Mouse (Mus musculus) hindbrain, embryonic 10.5 days (tissue): ENCODE measurements around the gene Clspn. TPM values are rescaled to one million over a fixed set of nuclear protein-coding genes. Genes with fewer than 3 reads are reported as not detected.

ENCODE experiments used
- DNase-seq: peaks from one replicate; pipeline ENCODE4 v3.0.0-alpha.2; 2017; ENCODE audit warnings: low spot score
- H3K27ac ChIP-seq: fragments of 300-500 bp; sonication (generic); 2 replicates; pipeline ENCODE4 v1.5.1; 2016; ENCODE audit warnings: mild to moderate bottlenecking, moderate library complexity
- H3K27me3 ChIP-seq: fragments of 300-500 bp; sonication (generic); 2 replicates; pipeline ENCODE4 v1.6.1; 2016; ENCODE audit warnings: mild to moderate bottlenecking; ENCODE audit not compliant: poor library complexity, insufficient read depth, severe bottlenecking
- H3K36me3 ChIP-seq: fragments of 300-500 bp; sonication (generic); 2 replicates; pipeline ENCODE4 v1.6.1; 2016; ENCODE audit warnings: mild to moderate bottlenecking, moderate library complexity
- H3K4me1 ChIP-seq: fragments of 300-500 bp; sonication (generic); replicated peaks from 2 replicates; pipeline ENCODE4 v1.6.1; 2016; ENCODE audit warnings: mild to moderate bottlenecking
- H3K4me3 ChIP-seq: fragments of 300-500 bp; sonication (generic); 2 replicates; pipeline ENCODE4 v1.5.1; 2016; ENCODE audit warnings: mild to moderate bottlenecking, moderate library complexity
- H3K9me3 ChIP-seq: fragments of 300-500 bp; sonication (generic); 2 replicates; pipeline ENCODE4 v1.6.1; 2016; ENCODE audit warnings: mild to moderate bottlenecking, moderate library complexity
- WGBS: fragments of 180-500 bp; shearing (Covaris S2); methylation state at CpG from one replicate; pipeline ENCODE4 v1.1.7; 2016; 5-methylcytosine and 5-hydroxymethylcytosine counted together
- polyA plus RNA-seq: library from polyadenylated mRNA; unstranded; fragments of >200 nt; fragmentation: Nextera tagmentation; extraction: Ambion mirVana; gene quantifications from 2 replicates; pipeline ENCODE4 v1.2.1, GENCODE M21; 2016

The Clspn gene
- polyA plus RNA-seq, 1 experiment from 2014 or later: 41.8 TPM

DNA sequence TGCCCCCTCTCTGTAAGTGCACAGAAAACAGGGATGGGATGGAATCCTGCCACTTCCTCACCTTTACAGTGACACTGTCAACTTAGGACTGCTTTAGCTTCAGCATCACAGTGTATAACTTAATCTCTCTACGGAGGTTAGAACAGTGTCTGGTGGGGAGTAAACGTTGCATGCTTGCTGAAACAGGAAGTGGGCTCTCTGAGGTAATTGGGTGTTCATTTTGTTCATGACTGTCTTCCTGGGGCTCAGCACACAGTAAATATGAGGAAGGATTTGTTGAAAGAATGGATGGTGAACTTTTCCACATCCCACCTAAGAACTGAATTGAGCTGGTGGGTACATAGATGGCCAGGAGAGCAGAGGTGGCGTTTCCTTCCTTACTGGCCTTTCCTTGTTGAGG, 21.2 kb downstream of the Clspn start:
- H3K27ac ChIP-seq: no peak overlapping the region
- no peak for DNase-seq
- WGBS: 95% methylated on average over 3 of the region's 3 CpGs
- peaks cover 100% of the 10 kb centered on the region for H3K36me3 ChIP-seq
- H3K27me3 ChIP-seq: no peaks in the 10 kb centered on the region
- H3K9me3 ChIP-seq: 0 out of 2 replicates have a peak, but pooled peaks cover 6% of the 10 kb centered on the region
- no peaks in the 10 kb centered on the region for H3K4me1 ChIP-seq
- H3K4me3 ChIP-seq: no peak overlapping the region

DNA sequence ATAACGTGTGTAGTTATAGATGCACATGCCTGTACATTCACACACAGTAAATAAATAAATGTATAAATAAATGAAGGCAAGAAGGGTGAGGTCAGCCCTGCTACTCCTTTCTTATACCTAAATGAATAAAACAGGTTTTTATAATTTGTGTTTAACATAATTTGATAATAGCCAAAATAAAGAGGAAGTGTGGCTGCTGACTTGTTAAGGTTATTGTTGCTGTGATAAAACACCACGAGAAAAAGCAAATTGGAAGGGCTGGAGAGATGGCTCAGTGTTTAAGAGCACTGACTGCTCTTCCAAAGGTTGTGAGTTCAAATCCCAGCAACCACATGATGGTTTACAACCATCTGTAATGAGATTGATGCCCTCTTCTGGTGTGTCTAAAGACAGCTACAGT, 22.3 kb downstream of the Clspn start:
- no peak overlapping the region for H3K4me3 ChIP-seq
- peaks cover 100% of the 10 kb centered on the region for H3K36me3 ChIP-seq
- no peak overlapping the region for H3K27ac ChIP-seq
- H3K4me1 ChIP-seq: no peaks in the 10 kb centered on the region
- H3K9me3 ChIP-seq: 0 out of 2 replicates have a peak, but pooled peaks cover 3% of the 10 kb centered on the region
- H3K27me3 ChIP-seq: no peaks in the 10 kb centered on the region
- DNase-seq: no peak
- WGBS: 86% methylated on average over 2 of the region's 2 CpGs

DNA sequence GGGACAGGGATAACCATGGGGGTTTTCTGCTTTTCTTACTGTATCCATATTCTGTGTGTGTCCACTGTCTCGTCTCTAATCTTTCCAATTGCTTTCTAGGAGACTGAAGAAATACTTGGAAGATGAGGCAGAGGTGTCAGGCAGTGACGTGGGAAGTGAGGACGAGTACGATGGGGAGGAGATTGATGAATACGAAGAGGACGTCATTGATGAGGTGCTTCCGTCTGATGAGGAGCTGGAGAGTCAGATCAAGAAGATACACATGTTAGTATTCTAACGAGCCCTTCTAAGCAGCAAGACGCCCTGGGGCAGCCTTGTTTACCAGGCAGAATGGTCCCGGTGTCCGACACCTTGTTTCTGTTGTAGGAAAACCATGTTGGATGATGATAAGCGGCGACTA, 29.0 kb downstream of the Clspn start:
- H3K27me3 ChIP-seq: no peaks in the 10 kb centered on the region
- WGBS: 94% methylated on average over 13 of the region's 13 CpGs
- H3K4me3 ChIP-seq: no peak overlapping the region
- peaks cover 100% of the 10 kb centered on the region for H3K36me3 ChIP-seq
- DNase-seq: no peak
- no peak overlapping the region for H3K27ac ChIP-seq
- H3K4me1 ChIP-seq: no peaks in the 10 kb centered on the region
- no peaks in the 10 kb centered on the region for H3K9me3 ChIP-seq

DNA sequence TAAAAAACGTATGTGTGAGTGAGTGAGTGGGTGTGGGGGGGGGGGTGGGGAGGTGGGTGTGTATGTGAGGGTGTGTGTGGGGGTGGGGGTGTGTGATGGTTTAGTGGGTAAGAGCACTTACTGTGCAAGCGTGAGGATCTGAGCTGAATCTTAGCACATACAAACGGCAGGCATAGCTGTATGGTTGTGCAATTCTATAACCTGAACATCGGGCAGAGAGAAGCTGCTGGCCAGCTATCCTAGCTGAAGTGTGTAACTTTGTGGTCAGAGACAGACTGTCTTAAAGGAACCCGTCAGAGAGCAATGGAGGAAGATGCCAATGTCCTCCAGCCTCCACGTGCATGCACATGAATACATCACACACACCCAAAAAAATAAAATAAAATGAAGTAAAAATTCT, 35.3 kb downstream of the Clspn start:
- H3K9me3 ChIP-seq: no peaks in the 10 kb centered on the region
- no peaks in the 10 kb centered on the region for H3K27me3 ChIP-seq
- no peaks in the 10 kb centered on the region for H3K4me1 ChIP-seq
- H3K4me3 ChIP-seq: no peak overlapping the region
- 94% methylated on average over 6 of the region's 6 CpGs for whole genome bisulfite sequencing
- no peak for DNase-seq
- peaks cover 84% of the 10 kb centered on the region for H3K36me3 ChIP-seq
- no peak overlapping the region for H3K27ac ChIP-seq

DNA sequence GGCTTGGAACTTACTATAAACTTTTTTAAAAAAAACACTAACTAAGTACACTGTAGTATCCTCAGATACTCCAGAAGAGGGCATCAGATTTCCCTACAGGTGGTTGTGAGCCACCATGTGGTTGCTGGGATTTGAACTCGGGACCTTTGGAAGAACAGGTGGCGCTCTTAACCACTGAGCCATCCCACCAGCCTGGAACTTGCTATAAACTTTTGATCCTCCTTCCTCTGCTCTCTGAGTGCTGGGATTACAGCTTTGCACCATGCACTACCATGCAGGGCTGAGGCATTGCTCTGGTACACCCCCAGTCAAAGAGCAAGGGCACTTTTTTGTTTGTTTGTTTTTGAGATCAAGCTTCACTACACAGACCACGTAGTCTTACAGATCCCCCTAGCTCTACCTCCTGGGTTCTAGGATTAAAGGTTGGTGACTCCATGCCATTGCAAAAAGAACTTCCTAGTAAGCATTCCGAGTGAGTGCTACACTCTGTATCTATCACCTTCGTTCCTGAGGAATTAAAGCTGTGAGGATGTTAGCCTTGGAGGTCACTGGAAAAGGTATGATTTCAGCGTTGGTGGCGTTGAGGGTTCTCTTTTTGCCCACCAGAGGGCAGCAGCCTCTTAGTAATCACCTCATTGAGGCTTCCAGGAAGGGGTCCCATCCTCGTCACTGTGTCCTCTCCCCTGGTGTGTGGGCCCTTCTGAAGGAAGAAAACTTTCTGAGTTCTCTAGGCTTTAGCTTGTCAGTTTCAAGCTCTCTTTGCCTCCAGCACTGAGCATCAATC, 43.4 kb downstream of the Clspn start:
- 34% methylated on average over 8 of the region's 8 CpGs for WGBS

DNA sequence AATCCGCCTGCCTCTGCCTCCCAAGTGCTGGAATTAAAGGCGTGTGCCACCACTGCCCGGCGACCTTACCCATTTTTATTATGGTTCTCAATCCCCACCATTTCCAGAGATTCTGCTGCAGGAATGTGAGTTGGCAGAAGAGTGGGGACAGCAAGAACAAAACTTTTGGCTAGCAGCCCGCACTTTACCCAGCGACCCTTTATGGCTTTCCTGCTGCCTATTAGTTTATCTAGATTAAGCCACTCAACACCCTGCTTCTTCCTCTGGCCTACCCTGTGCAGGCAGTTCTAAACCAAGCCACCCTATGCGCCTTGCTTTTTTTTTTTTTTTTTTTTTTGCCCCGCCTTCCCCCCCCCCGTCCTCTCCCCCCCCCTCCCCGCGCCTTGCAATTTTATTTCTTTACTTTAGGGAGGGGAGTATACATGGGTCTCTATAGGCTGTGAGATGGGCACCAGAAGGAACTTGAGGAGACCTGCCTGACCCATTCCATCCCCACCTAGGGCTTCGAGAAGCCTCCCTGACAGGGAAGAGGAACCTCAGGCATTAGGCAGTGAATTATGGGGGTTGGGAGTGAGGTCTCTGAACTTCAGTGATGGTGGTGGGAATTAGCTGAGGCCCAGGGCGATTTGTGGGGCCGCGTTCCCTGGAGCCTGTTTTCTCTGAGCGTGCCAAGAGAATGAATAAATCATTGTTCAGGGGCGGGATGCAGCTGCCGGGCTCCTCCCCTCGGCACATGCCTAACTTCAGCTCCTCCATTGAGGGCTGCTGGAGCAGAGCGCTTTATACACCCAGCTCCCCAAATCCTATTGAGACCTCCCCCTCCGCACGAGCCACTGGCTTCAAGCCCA, 45.1 kb downstream of the Clspn start:
- peak overlapping the region; percentile 31; the same call in 1 of the 2 replicates for H3K27ac ChIP-seq
- 26% methylated on average over 22 of the region's 22 CpGs for WGBS
- peak overlapping the region; percentile 27 for H3K4me3 ChIP-seq
- H3K36me3 ChIP-seq: no peaks in the 10 kb centered on the region
- H3K4me1 ChIP-seq: peaks cover 14% of the 10 kb centered on the region
- H3K27me3 ChIP-seq: peaks cover 88% of the 10 kb centered on the region
- peak; percentile 79 for DNase-seq
- no peaks in the 10 kb centered on the region for H3K9me3 ChIP-seq

More for the DNA sequence above, 43.4 kb downstream of the Clspn start:
- peaks cover 71% of the 10 kb centered on the region for H3K27me3 ChIP-seq
- H3K27ac ChIP-seq: no peak overlapping the region
- peaks cover 14% of the 10 kb centered on the region for H3K4me1 ChIP-seq
- DNase-seq: peak; percentile 73
- no peak overlapping the region for H3K4me3 ChIP-seq
- 0 out of 2 replicates have a peak, but pooled peaks cover 3% of the 10 kb centered on the region for H3K36me3 ChIP-seq
- H3K9me3 ChIP-seq: no peaks in the 10 kb centered on the region

DNA sequence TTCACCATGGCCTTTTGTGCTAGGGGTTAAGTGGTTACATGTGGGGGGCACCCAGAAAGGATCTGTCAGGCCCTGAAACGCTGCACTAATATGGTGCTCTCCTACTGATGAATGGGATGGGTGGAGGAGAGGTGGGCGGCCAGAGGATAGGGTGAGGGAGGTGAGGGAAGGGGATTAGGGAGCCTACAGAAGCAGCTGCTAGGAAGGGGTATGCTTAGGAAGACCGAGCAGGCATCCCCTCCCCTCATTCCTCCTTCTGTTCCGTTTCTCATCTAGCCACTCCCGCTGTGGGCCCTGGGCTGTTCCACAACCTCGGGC, 45.7 kb downstream of the Clspn start:
- DNase-seq: no peak
- WGBS: 5% methylated on average over 6 of the region's 6 CpGs
- peak overlapping the region; percentile 27 for H3K4me3 ChIP-seq
- H3K9me3 ChIP-seq: no peaks in the 10 kb centered on the region
- peaks cover 14% of the 10 kb centered on the region for H3K4me1 ChIP-seq
- peak overlapping the region; percentile 31 for H3K27ac ChIP-seq
- peaks cover 91% of the 10 kb centered on the region for H3K27me3 ChIP-seq
- H3K36me3 ChIP-seq: no peaks in the 10 kb centered on the region

DNA sequence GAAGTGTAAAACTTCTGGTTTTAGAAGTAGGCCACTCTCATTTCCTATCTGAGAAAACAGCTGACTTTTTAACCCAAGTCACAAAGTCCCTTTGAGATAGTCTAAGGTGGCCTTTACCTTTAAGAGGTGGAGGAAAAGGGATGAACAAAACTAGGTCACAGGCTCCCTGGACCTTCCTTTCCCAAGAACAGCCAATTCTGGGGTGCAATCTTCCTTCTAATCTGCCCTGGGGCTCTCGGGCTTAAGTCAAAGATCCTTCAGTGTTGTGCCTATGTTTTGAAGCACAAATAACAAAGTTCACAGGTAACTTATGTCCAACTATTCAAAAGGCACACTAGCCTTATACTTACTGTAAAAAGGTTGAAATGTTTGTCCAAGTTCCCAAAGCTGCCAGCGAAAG, 47.4 kb downstream of the Clspn start:
- peaks cover 14% of the 10 kb centered on the region for H3K4me1 ChIP-seq
- H3K27ac ChIP-seq: no peak overlapping the region
- no peak for DNase-seq
- no peaks in the 10 kb centered on the region for H3K9me3 ChIP-seq
- H3K27me3 ChIP-seq: peaks cover 87% of the 10 kb centered on the region
- no peaks in the 10 kb centered on the region for H3K36me3 ChIP-seq
- no peak overlapping the region for H3K4me3 ChIP-seq
- 84% methylated on average over 2 of the region's 2 CpGs for WGBS

DNA sequence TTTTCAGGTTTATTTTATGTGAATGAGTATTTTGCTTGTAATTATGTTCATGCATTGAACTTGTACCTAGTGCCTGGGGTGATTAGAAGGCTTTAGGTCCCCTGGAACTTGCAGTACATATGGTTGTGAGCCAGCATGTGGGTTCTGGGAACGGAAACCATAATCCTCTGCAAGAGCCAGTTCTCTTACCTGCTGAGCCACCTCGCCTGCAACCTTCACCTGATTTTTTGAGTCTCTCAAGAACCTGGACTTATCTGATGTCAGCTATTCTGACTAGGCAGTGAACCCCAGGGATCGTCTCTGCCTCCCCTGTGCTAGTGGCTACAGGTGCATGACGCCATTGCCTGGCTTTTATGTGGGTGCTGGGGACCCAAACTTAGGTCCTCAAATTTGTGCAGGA, 49.0 kb downstream of the Clspn start:
- WGBS: 84% methylated on average over 4 of the region's 4 CpGs
- Histone ChIP-seq H3K27ac (no peak overlapping the region), H3K27me3 (peaks cover 84% of the 10 kb centered on the region), H3K4me3 (no peak overlapping the region), H3K9me3 (no peaks in the 10 kb centered on the region), H3K4me1 (peaks cover 24% of the 10 kb centered on the region), H3K36me3 (no peaks in the 10 kb centered on the region)
- DNase-seq: no peak

DNA sequence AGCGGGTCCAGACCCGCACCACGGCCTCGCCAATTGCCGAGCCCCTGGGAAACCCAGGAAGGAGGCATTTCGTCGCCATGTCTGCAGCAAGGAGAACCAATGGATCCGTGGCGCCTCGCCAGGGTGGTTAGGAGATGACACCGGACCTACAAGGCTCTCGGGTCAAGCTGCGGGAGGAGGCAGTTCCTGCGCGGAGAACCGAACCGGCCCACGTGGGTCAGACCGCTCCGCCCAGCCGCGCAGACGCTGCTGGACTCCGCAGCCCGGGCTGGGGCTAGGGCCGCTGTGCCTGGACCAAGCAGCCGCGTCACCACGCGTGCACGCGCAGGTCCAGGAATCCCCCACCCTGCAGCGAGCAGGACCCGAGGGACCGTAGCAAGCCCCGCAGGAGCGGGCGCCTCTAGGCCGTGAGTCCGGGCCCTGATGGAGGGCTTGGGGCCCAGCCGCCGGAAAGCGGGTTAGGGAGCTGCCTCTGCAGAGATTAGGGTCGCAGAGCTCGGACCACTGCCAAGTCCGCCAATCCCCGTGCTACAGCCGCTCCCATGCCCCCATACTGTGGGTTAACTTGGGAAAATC, 53.0 kb downstream of the Clspn start, which contains the start of gene 5730409E04Rik:
Gene 5730409E04Rik (plus strand): TSS at position 213 of the 576 bp plus-strand sequence.
- Histone ChIP-seq H3K27ac (peak within 1 kb of the TSS; percentile 89), H3K4me1 (peaks cover 15% of the 10 kb centered on the region), H3K4me3 (peak within 1 kb of the TSS; percentile 66), H3K36me3 (no peaks in the 10 kb centered on the region), H3K27me3 (peaks cover 90% of the 10 kb centered on the region), H3K9me3 (no peaks in the 10 kb centered on the region)
- peak; percentile 75 for DNase-seq
- WGBS: under 1% methylated on average over 48 of the region's 48 CpGs

DNA sequence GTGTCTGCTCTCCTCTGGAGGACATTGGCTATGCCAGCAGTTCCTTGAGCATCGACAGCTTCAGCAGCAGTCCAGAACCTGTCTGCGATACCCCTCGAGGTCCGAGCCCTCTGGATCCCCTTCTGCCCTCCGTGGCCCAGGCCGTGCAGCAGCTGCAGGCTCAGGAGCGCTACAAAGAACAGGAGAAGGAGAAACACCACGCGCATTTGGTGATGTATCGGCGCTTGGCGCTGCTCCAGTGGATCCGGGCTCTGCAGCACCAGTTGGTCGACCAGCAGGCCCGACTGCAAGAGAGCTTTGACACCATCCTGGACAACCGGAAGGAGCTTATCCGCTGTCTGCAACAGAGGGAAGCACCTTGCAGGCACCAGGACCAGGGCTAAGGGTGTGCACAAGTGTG, 55.3 kb downstream of the Clspn start:
- H3K4me1 ChIP-seq: peaks cover 15% of the 10 kb centered on the region
- H3K4me3 ChIP-seq: no peak overlapping the region
- H3K27me3 ChIP-seq: peaks cover 88% of the 10 kb centered on the region
- no peak overlapping the region for H3K27ac ChIP-seq
- H3K36me3 ChIP-seq: no peaks in the 10 kb centered on the region
- no peaks in the 10 kb centered on the region for H3K9me3 ChIP-seq
- 90% methylated on average over 17 of the region's 17 CpGs for WGBS
- no peak for DNase-seq

DNA sequence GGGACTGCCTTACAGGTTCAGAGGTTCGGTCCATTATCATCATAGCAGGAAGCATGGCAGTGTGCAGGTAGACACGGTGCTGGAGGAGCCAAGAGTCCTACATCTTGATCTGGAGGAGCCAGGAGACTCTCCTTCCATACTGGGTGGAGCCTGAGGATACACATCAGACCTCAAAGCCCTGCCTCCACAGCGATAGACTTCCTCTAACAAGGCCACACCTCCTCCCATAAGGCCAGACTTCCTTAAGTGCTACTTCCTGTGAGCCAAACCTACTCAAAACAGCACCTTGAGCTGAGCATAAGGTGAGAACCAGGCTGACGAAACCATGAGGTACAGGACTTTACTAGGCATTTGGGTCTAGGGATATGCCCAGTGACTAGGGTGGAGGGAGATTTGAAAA, 59.6 kb downstream of the Clspn start:
- Histone ChIP-seq H3K27ac (no peak overlapping the region), H3K4me3 (no peak overlapping the region), H3K27me3 (peaks cover 94% of the 10 kb centered on the region), H3K9me3 (no peaks in the 10 kb centered on the region), H3K36me3 (no peaks in the 10 kb centered on the region), H3K4me1 (peaks cover 23% of the 10 kb centered on the region)
- WGBS: 83% methylated on average over 4 of the region's 4 CpGs
- DNase-seq: no peak
